Mouse (Mus musculus) liver, embryonic 14.5 days (tissue): ENCODE measurements around the gene Zfp296. TPM values are rescaled to one million over a fixed set of nuclear protein-coding genes. Genes with fewer than 3 reads are reported as not detected.

Experiments
- ATAC-seq: fragments of 200-750 bp; cut with Nextera tagmentation; 2 replicates; pipeline ENCODE4 v1.8.0; 2017; ENCODE audit warnings: moderate number of reproducible peaks, mild to moderate bottlenecking, moderate library complexity; ENCODE audit not compliant: insufficient read depth
- DNase-seq, 3 experiments: peaks; one replicate each; pipeline ENCODE4 v3.0.0-alpha.2; 2012 to 2013; ENCODE audit warnings: low read depth in 3 of 3, low spot score in 3 of 3
- H3K27ac ChIP-seq: fragments of 300-500 bp; sonication (generic); 2 replicates; pipeline ENCODE4 v1.5.1; 2014; ENCODE audit warnings: moderate library complexity, mild to moderate bottlenecking, control low read depth, inconsistent platforms
- H3K27me3 ChIP-seq: fragments of 300-500 bp; sonication (generic); 2 replicates; pipeline ENCODE4 v1.6.1; 2014; ENCODE audit warnings: mild to moderate bottlenecking, low read length, moderate library complexity; ENCODE audit not compliant: control insufficient read depth, insufficient read depth
- H3K36me3 ChIP-seq: fragments of 300-500 bp; sonication (generic); replicated peaks from 2 replicates; pipeline ENCODE4 v1.6.1; 2014; ENCODE audit warnings: low read depth; ENCODE audit not compliant: control insufficient read depth, insufficient read depth
- H3K4me1 ChIP-seq, 2 experiments: fragments of 200-500 bp in 1 of 2; fragments of 300-500 bp in 1 of 2; sonication (generic) in 1 of 2; replicated peaks; 2 replicates each; pipeline ENCODE4 v1.6.1; 2012 to 2014; ENCODE audit warnings: antibody characterized with exemption in 1 of 2, inconsistent platforms in 1 of 2, low read length in 1 of 2; ENCODE audit not compliant: control insufficient read depth in 2 of 2, insufficient read depth in 2 of 2
- H3K4me2 ChIP-seq: fragments of 300-500 bp; sonication (generic); 2 replicates; pipeline ENCODE4 v1.6.1; 2014; ENCODE audit warnings: low read depth, mild to moderate bottlenecking, control low read depth, moderate library complexity
- H3K4me3 ChIP-seq, 2 experiments: fragments of 200-500 bp in 1 of 2; fragments of 300-500 bp in 1 of 2; sonication (generic) in 1 of 2; 2 replicates each; pipeline ENCODE4 v1.5.1; 2012 to 2014; ENCODE audit warnings: low read depth in 2 of 2, low read length in 2 of 2, mild to moderate bottlenecking in 2 of 2, control low read depth in 1 of 2, inconsistent platforms in 1 of 2, moderate library complexity in 1 of 2; ENCODE audit not compliant: insufficient read depth in 1 of 2
- H3K9ac ChIP-seq: fragments of 300-500 bp; sonication (generic); replicated peaks from 2 replicates; pipeline ENCODE4 v1.6.1; 2014; ENCODE audit warnings: mild to moderate bottlenecking, control low read depth, moderate library complexity
- H3K9me3 ChIP-seq: fragments of 300-500 bp; sonication (generic); 2 replicates; pipeline ENCODE4 v1.6.1; 2016; ENCODE audit warnings: low read length, mixed read lengths; ENCODE audit not compliant: control insufficient read depth
- CTCF ChIP-seq: IDR thresholded peaks from 2 replicates; pipeline ENCODE4 v1.5.1; 2016; ENCODE audit warnings: antibody characterized with exemption, low read depth, control low read depth
- EP300 ChIP-seq: IDR thresholded peaks from 2 replicates; pipeline ENCODE4 v1.6.1; 2016; ENCODE audit warnings: antibody characterized with exemption, low read depth
- WGBS: fragments of 180-500 bp; shearing (Covaris S2); extraction: QIAGEN DNeasy Blood & Tissue Kit; methylation state at CpG from one replicate; pipeline ENCODE4 v1.1.7; 2014; ENCODE audit not compliant: insufficient replicate concordance; 5-methylcytosine and 5-hydroxymethylcytosine counted together
- polyA plus RNA-seq, 2 experiments: library from polyadenylated mRNA; depleted of rRNA in 1 of 2; stranded (reverse) in 1 of 2; unstranded in 1 of 2; fragments of >200 nt; fragmentation: Nextera tagmentation in 1 of 2; extraction: Ambion mirVana in 1 of 2; gene quantifications; 2 replicates each; pipeline versions ENCODE4 v1.2.1 to v1.2.3; 2012 to 2014

Gene Zfp296
- polyA plus RNA-seq, 2 experiments: 0.41 to 0.66 TPM

DNA sequence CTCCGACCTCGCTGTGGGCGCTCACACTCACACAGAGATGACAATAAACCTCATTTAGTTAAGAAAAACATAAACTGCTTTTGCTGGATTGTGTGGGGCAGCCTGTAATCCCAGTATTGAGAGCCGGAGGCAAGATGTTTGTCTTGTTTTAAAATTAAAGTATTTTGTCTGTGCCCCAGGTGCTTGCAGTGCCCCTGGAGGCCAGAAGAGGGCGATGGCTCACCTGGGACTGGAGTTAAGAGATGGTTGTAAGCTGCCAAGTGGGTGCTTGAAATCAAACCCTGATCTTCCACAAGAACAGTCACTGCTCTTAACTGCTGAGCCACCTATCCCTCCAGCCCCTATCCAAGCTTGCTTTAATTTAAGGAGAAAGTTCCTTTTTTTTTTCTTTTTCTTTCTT lies 33.9 kb downstream of the Zfp296 start:
- DNase-seq (no peak), ATAC-seq (no peak)
- TF ChIP-seq CTCF: peak; percentile 48
- TF ChIP-seq EP300: no peak
- H3K36me3 ChIP-seq: no peaks in the 10 kb centered on the region
- WGBS: 71% methylated on average over 5 of the region's 5 CpGs
- H3K27me3 ChIP-seq: no peaks in the 10 kb centered on the region
- no peak overlapping the region for H3K27ac ChIP-seq
- no peak overlapping the region for H3K9ac ChIP-seq
- H3K9me3 ChIP-seq: no peaks in the 10 kb centered on the region; the same call in 1 of the 2 replicates
- no peak overlapping the region for H3K4me2 ChIP-seq
- no peaks in the 10 kb centered on the region for H3K4me1 ChIP-seq
- H3K4me3 ChIP-seq: no peak overlapping the region

DNA sequence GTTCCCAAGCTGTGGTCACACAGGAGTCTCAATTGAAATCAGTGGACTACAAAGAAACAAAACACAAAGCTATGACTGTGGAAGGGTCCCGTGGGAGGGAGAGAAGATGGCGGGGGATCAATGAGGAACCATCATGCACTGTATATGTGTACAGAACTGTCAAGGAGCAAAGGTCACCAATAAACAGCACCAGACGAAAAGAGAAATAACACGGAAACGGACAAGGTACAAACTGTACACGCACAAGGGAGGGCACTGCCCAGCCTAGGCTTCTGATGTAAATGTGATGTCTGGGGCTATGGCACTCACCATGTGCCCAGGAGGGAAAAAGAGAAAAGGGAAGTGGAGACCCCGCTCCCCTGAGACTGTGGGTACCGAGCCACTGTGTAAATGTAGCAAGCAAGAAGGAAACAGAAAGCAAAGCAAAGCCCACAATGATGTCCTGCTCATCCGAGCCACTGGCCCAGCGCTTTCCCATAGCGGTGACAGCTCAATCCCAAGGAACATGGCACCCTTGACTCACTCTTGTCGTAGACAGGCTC lies 38.0 kb downstream of the Zfp296 start:
- Histone ChIP-seq H3K9ac (no peak overlapping the region), H3K4me1 (no peaks in the 10 kb centered on the region; a peak in 1 of 4 replicates), H3K27me3 (no peaks in the 10 kb centered on the region), H3K9me3 (no peaks in the 10 kb centered on the region; the same call in 1 of the 2 replicates), H3K4me3 (no peak overlapping the region), H3K4me2 (no peak overlapping the region), H3K36me3 (no peaks in the 10 kb centered on the region), H3K27ac (no peak overlapping the region)
- no peak for DNase-seq
- ATAC-seq: no peak
- WGBS: 59% methylated on average over 12 of the region's 12 CpGs
- TF ChIP-seq EP300 (no peak), CTCF (no peak)

DNA sequence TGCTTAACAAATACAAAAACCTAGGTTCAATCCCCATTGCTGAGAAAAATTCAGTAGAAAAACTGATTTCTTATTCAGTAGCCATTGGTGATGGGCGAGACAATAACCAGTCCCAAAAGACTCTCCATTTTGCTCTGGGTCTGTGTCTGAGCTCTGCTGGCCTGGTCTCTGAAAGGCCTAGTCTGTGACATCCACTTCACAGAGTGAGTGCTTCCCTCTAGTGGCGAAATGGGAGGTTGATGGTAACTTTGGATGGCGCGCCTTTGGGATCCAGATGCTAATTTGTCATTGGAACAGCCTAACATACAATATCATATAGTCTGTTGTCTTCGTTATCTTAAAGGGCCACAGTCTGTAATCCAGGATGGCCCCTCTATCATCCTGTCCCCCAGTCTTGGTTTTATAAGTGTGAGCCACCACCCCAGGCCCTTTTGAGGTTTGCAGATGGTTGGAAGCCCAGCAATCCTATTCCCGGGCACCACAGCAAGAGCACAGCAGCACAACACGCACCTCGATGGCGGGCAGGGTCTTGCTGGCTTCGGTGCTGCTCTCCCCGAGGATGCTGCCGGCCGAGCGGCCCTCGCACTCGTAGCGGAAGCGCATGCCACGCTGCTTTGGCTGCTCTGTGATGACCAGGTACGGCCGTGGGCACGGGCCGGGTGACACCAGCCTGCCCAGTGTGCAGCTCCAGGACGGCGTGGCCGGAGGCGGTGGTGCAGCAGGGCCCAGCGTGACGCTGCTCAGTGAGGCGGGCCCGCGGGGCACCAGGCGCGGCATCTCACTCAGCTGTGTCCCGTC lies 42.1 kb downstream of the Zfp296 start:
- H3K9ac ChIP-seq: no peak overlapping the region

GRCm38 (mm10) chr7:19620811-19621210 lies 43.7 kb downstream of the Zfp296 start:
- ATAC-seq (no peak), DNase-seq (no peak)
- no peaks in the 10 kb centered on the region for H3K9me3 ChIP-seq
- H3K4me1 ChIP-seq: no peaks in the 10 kb centered on the region; a peak in 1 of 4 replicates
- H3K4me2 ChIP-seq: no peak overlapping the region
- WGBS: 75% methylated on average over 7 of the region's 7 CpGs
- no peak overlapping the region for H3K9ac ChIP-seq
- TF ChIP-seq CTCF: no peak
- TF ChIP-seq EP300: no peak
- no peak overlapping the region for H3K4me3 ChIP-seq
- no peak overlapping the region for H3K27ac ChIP-seq
- no peaks in the 10 kb centered on the region for H3K36me3 ChIP-seq
- no peaks in the 10 kb centered on the region for H3K27me3 ChIP-seq

More for the DNA sequence above, 42.1 kb downstream of the Zfp296 start:
- DNase-seq: peak; percentile 52 to 70 (median 58)
- Histone ChIP-seq H3K4me3 (peak overlapping the region in 1 of 2 experiments; percentile 9; a peak in 2 of 4 replicates), H3K36me3 (no peaks in the 10 kb centered on the region), H3K4me2 (peak overlapping the region; percentile 50), H3K9me3 (no peaks in the 10 kb centered on the region), H3K27me3 (no peaks in the 10 kb centered on the region), H3K27ac (no peak overlapping the region), H3K4me1 (no peaks in the 10 kb centered on the region; a peak in 1 of 4 replicates)
- WGBS: 12% methylated on average over 35 of the region's 35 CpGs
- peak; percentile 93 for TF ChIP-seq CTCF
- no peak for TF ChIP-seq EP300
- ATAC-seq: peak; percentile 70

DNA sequence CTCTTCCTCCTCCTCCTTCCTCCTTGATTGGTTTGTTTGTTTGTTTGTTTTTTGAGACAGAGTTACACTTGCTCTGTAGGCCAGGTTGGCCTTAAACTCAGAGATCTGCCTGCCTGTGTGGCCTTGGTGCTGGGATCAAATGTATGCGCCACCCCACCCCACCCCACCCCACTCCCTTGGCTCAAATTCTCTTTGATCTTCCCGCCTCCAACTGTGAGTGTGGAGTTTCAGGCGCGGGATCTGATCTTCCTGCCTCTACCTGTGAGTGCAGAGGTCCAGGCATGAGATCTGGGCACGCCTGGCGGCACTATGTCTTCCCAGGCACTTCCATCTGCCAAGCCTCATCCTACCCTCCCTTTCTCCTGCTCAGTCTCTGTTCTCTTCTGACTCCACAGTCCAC lies 45.2 kb downstream of the Zfp296 start:
- Histone ChIP-seq H3K36me3 (no peaks in the 10 kb centered on the region), H3K4me1 (no peaks in the 10 kb centered on the region; a peak in 1 of 4 replicates), H3K27me3 (no peaks in the 10 kb centered on the region), H3K4me2 (no peak overlapping the region), H3K4me3 (no peak overlapping the region), H3K9ac (no peak overlapping the region), H3K9me3 (no peaks in the 10 kb centered on the region), H3K27ac (no peak overlapping the region)
- no peak for DNase-seq
- WGBS: 43% methylated on average over 6 of the region's 6 CpGs
- no peak for ATAC-seq
- no peak for TF ChIP-seq EP300
- TF ChIP-seq CTCF: no peak
